Mouse (Mus musculus) kidney, adult 11 months (tissue): ENCODE results near the gene Fam71b.

ENCODE experiments used
- DNase-seq: peaks from one replicate; pipeline ENCODE4 v3.0.0; 2022

Gene Fam71b

DNA sequence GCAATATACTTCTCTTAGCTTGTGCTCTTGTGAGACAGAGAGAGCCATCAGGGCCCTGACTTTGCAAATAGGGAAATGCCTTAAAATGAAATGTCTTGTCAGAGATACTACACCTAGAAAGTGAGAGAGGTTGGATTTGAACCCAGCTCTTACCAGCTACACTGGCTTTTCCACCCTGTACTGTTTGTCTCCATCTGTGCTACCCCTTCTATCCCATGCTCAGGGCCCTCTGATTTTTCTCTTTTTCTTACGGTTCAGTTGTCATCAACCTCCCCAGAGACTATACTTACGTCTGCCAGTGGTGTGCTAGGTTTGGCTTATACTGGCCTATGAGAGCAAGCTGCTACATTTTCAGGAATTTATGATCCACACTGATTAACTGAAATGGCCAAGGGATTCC lies 11.4 kb upstream of the Fam71b start:
- no peak for DNase-seq

DNA sequence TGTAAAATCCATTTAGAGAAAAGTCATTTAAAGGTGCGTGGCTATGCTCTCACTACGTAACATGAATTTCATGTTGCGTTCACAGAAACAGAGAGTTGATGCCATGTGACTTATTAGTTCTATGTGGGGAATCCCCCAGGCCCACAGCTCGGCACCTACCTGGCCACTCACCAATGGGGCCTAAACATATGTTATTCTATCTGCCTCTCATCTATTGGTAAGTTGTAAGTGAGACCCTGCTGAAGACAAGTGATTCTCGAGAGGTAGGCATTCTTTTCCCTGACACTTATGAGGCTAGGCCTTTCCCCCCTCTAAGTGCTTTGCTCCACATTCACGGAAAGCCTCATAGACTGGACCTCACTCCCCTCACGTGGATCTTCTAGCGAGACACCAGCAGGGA lies 9.8 kb upstream of the Fam71b start:
- DNase-seq = no peak

GRCm38 (mm10) chr11:46387061-46387460 lies 9.3 kb upstream of the Fam71b start:
- DNase-seq = no peak

DNA sequence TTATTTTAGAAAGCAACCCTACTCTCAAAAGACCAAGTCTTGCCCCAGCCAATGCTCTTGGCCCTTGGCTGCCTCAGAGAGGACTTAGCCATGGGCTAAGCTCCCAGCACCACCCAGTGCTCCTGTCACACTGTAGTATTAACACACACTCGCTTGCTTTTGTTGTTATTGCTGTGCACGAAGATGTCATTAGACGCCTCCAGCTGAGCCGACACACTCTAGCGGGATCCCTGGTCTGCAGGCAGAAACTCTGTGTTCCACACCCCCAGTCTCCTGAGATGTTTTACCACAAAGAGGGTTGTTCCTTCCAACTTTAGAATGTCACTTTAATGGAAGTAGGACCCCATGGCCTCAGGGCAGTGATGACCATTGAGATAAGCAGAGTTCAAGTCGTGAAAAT lies 7.9 kb upstream of the Fam71b start:
- no peak for DNase-seq

DNA sequence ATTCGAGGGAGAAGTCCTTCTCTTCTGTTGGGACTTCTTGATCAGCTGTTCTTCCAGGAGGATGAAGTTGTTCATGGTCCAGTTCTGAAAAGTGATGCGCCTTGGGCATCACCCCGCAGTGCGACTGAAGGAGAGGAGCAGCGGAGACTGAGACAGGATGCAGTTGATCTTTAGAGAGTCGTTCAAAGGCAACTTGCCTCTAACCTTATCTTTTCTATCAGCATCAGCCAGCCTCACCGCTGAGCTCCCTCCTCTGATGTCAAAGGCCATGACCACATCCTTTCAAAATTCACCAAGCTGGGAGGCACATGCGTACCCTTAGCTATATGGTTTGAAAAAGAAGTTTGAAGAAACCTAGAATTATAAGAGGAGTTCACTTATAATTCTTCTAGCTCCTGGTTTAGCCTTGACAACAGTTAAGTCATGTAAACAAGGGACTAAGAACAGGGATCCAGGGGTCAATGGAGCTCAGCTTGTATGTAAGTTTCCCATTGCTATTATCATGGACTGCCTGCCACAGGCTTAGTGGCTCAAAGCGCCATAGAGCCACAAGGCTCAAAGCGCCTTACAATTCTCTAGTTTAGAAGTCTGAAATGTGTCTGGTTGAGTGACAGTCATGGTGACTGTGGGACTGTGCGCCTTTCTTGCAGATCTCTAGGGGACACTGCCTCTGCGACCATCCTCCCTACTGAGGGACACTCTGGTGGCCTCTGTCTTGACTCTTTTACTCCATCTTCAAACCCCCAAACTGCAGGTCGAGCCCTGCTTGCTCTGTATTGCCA lies 6.8 kb upstream of the Fam71b start, which contains the start of gene Itk:
TSS of gene Itk (minus strand) at position 180 of the 782 bp plus-strand sequence.
- DNase-seq = no peak

DNA sequence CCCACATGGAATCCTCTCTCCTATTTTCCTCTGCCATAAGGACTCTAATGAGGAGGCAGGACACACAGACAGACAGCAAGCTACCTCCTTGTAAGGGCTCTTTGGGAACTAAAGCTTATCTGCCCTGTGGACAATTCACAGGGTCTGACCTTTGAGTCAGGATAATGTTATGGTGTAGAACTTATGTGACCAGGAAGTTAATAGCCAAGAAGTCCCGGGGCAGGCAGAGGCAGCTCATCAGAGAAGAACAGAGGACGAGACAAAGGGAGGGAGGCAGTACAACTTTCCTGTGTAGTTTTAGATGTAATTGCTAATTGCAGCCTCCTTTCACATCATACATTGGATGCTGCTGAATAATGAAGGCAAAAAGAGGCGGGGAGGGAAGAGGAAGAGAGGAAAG lies 5.7 kb upstream of the Fam71b start:
- no peak for DNase-seq

GRCm38 (mm10) chr11:46392890-46393289 lies 3.5 kb upstream of the Fam71b start:
- DNase-seq = no peak

GRCm38 (mm10) chr11:46393413-46393812 lies 2.9 kb upstream of the Fam71b start:
- no peak for DNase-seq

DNA sequence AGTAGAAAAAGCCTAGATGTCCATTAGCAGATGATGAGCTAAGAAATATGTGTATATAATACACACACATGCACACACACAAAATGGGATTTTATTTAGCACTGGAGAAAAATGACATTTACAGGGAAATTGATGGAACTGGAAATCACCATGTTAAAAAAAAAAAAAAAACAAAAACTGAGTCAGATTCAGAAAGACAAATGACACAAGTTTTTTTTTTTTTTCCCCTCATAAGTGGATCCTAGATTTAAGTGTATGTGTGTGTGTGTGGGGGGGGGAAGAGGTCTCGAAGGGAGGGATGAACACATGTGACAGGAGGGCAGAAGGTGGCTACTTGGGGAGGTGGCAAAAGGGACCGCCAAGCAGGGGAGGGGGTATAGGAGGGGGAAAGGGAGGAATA lies 1.3 kb upstream of the Fam71b start:
- no peak for DNase-seq

GRCm38 (mm10) chr11:46395698-46396097 lies 661 bp upstream of the Fam71b start:
- DNase-seq = no peak

GRCm38 (mm10) chr11:46396860-46397179 lies 461 bp downstream of the Fam71b start:
- no peak for DNase-seq

- DNase-seq = no peak
Observed at GRCm38 (mm10) chr11:46397900-46398299, 1.5 kb downstream of the Fam71b start.

DNA sequence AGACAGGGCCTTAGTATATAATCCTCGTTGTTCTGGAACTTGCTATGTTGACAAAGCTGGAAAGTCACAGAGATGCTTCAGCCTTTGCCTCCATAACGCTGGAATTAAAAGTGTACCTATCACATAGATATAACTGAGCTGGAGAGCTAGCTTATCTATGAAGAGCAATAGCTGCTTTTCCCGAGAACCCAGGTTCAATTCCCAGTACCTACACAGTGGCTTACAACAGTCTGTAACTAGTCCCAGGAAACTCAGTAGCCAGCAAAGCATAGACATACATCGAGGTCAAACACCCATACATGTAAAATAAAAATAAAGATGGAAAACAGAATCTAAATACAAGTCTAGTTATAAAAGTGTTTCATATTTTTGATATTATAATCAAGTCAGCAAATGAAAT lies 2.1 kb downstream of the Fam71b start:
- no peak for DNase-seq

DNA sequence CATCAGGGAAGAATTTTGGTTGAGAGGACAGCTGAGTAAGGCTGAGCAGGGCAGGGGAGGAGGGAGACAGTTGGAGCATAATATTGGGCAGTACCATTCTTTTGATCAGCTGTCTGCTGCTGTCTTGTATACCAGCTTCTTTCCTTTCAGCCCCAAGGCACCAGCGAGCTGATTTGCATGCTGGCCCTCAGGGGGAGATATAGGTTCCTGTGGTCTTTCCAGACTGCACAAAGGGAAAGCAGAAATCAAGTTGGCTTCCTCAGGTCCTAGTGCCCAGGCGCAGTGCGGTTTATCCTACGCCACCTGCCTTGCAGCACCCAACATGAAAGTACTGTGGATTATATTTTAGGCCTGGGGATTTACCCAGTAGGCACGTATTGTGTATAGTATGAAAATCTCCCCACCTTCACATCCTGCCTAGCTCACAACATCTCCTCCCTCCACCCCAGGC lies 2.6 kb downstream of the Fam71b start:
- DNase-seq = no peak

DNA sequence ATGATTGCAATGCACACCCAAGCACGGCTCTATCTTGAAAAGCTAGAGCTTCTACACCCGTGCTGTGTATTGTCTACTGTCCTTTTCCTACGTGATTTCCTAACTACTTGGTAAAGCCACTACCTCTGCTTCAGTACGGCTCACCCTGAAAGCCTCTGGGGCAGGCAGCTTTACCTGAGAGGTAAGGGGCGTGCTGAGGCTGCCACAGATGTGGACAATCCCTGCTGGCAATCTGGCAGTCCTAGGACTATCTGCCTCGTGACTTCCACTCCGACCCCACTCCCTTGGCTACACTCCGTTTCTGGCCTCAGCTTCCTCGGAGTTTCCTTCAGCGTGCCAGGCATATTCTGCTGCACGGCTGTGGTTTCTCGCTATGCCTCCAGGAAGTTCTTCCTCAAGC lies 5.2 kb downstream of the Fam71b start:
- DNase-seq = no peak

- DNase-seq = no peak
Observed at GRCm38 (mm10) chr11:46404986-46405385, 8.6 kb downstream of the Fam71b start.

GRCm38 (mm10) chr11:46406721-46407120 lies 10.4 kb downstream of the Fam71b start:
- no peak for DNase-seq

GRCm38 (mm10) chr11:46410018-46410563 lies 13.7 kb downstream of the Fam71b start:
- DNase-seq = no peak

- no peak for DNase-seq
Observed at GRCm38 (mm10) chr11:46418438-46418837, 22.1 kb downstream of the Fam71b start.

- no peak for DNase-seq
Observed at GRCm38 (mm10) chr11:46418860-46419259, 22.5 kb downstream of the Fam71b start.

DNA sequence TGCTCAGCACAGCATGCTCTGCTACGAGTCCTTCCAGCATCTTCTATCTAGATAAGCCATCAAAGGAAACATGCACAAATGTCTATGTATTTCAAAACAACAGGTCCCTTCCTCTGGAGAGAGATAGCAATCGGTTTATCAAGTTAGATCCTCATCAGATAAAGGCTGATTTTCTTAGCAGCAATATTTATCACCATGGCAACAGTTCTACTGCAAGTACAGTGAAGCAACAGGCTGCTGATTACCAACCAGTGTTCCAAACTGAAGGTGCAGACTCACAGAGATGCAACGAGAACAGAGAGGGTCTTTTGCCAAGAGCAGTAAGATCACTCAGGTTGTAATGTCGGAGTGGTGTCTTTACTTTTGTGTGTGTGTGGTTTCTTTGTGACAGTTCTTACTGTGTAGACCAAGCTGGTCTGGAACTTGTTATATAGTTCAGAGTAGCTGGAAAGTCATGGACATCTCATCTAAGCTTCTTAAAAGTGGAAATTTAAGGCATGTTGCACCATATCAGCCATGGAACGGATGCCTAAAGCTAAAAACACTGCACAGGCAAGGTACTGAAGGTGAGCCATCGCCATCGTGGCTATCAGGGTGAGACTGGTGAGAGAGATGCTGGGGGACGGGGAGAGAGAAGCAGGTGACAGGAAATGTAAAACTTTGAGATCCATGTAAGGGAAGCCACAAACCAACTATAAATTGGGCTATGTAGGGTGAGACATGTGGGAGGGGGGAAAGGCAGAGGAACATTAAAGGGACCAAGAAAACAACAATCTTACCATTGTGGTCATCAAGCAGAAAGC lies 24.9 kb downstream of the Fam71b start:
- DNase-seq = no peak

DNA sequence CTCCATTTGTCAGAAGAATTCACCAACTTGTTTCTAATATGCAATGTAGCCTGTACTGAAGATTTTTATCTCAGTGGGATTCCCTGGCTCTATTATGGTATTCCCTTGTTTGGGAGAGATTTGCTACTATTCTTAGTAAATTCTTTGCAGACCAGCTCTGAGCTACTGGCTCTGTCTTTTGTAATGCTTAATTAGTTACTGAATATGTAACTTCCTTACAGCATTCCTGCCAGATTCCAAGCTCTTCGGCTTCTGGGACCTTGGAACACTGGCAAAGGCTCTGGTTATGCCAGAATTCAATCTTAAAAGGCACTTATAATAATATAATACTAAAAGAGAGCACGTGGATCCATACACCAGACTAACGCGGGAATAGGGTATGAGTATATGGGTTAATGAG lies 31.8 kb downstream of the Fam71b start:
- DNase-seq = peak; percentile 11

DNA sequence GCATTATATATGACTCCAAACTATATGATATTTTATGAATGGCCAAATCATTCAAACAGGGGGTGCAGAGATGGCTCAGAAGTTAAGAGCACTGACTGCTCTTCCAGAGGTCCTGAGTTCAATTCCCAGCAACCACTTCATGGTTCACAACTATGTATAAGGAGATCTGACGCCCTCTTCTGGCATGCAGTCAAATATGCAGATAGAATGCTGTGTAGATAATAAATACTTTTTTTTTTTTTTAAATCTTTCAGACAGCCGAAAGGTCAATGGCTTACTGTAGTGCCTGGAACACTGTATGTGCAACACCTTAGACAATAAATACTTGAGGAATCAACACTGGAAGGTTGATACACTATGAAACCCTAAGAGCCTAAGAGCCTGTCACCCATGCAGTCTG lies 33.8 kb downstream of the Fam71b start:
- DNase-seq = no peak

DNA sequence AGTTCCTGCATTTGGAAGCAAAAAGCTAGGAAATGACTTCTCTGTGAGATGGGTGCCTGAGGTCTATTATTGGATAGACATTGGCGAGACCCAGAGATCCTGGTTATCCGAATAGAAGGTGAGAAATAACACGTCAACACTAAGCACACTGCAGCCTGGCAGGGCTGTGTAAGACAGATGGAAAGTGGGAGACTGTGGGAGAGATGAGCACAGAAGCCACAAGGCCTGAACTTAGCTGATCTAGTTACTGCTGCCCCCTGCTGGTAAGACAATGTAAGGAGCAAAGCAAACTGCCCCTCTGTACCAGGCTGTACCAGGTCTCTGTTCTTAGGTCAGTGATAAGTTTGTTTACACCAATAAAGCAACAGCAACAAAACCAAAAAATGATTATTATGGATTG lies 34.8 kb downstream of the Fam71b start:
- DNase-seq = peak; percentile 55
